Mouse (Mus musculus) midbrain, embryonic 10.5 days (tissue): ENCODE data around the gene Aco2. TPM values are rescaled to one million over a fixed set of nuclear protein-coding genes. Genes with fewer than 3 reads are reported as not detected.
"Not testable (repeated sequence)": the region's sequence is repeated elsewhere in the genome, so short reads cannot be mapped to it uniquely, and the experiment has no call there.

Source experiments
- DNase-seq: peaks from one replicate; pipeline ENCODE4 v3.0.0-alpha.2; 2017; ENCODE audit warnings: low spot score
- H3K27ac ChIP-seq: fragments of 300-500 bp; sonication (generic); replicated peaks from 2 replicates; pipeline ENCODE4 v1.5.1; 2016; ENCODE audit warnings: mild to moderate bottlenecking
- H3K27me3 ChIP-seq: fragments of 300-500 bp; sonication (generic); 2 replicates; pipeline ENCODE4 v1.6.1; 2016; ENCODE audit warnings: low read depth, mild to moderate bottlenecking; ENCODE audit not compliant: poor library complexity, severe bottlenecking
- H3K36me3 ChIP-seq: fragments of 300-500 bp; sonication (generic); 2 replicates; pipeline ENCODE4 v1.6.1; 2016; ENCODE audit warnings: mild to moderate bottlenecking, moderate library complexity
- H3K4me1 ChIP-seq: fragments of 300-500 bp; sonication (generic); 2 replicates; pipeline ENCODE4 v1.6.1; 2016
- H3K4me3 ChIP-seq: fragments of 300-500 bp; sonication (generic); 2 replicates; pipeline ENCODE4 v1.5.1; 2016; ENCODE audit warnings: mild to moderate bottlenecking, moderate library complexity
- H3K9me3 ChIP-seq: fragments of 300-500 bp; sonication (generic); replicated peaks from 2 replicates; pipeline ENCODE4 v1.6.1; 2016; ENCODE audit warnings: mild to moderate bottlenecking
- WGBS: fragments of 180-500 bp; shearing (Covaris S2); methylation state at CpG from one replicate; pipeline ENCODE4 v1.1.7; 2016; 5-methylcytosine and 5-hydroxymethylcytosine counted together
- polyA plus RNA-seq: library from polyadenylated mRNA; unstranded; fragments of >200 nt; fragmentation: Nextera tagmentation; extraction: Ambion mirVana; gene quantifications from 2 replicates; pipeline ENCODE4 v1.2.1, GENCODE M21; 2016

Gene Aco2
- polyA plus RNA-seq, 1 experiment from 2014 or later = 152 TPM

DNA sequence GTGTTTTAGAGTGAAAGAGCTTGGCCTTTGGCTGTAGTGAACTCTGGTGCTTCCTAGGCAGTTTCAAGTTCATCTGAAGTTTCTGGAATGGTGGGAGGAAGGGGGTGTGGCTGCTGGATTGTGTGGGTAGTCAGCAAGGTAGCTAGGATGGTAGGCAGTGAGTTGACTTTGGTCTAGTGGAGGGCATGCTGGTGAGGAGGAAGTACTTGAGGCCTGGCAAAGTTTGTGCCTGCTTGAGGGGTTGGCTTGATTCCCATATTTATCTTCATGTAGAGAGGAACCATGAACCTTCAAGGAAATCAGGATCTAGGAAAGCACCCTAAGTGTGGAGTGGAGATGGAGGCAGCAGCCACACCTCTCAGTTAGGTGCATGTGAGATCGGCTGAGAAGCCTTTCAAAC lies 21.9 kb downstream of the Aco2 start:
- 93% methylated on average over 1 of the region's 1 CpGs for WGBS
- DNase-seq = no peak
- Histone ChIP-seq H3K36me3 (peaks cover 95% of the 10 kb centered on the region), H3K4me1 (no peaks in the 10 kb centered on the region), H3K9me3 (no peaks in the 10 kb centered on the region), H3K4me3 (no peak overlapping the region), H3K27me3 (no peaks in the 10 kb centered on the region), H3K27ac (no peak overlapping the region)

DNA sequence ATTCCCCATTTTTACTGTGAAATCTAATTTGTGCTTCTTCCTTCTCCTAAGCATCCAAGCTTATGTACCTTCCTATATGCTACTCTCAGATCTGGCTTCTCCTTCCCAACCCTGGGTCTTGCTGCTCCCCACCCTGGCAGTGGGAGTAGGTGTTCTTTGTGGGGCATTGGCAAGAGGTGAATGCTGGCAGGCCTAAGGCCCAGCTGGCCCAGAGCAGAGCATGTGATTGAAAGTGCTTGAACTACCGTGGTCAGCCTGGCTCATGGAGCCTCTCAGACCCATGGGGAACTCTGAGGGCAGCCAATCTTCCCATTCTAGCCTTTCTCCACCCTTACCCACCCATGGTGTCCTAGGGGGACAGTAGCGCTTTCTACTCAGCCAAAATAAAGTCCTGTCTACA lies 24.3 kb downstream of the Aco2 start:
- Histone ChIP-seq H3K9me3 (no peaks in the 10 kb centered on the region), H3K4me1 (no peaks in the 10 kb centered on the region), H3K36me3 (peaks cover 95% of the 10 kb centered on the region), H3K27me3 (no peaks in the 10 kb centered on the region), H3K27ac (no peak overlapping the region), H3K4me3 (no peak overlapping the region)
- DNase-seq = no peak
- WGBS = 96% methylated on average over 2 of the region's 2 CpGs

DNA sequence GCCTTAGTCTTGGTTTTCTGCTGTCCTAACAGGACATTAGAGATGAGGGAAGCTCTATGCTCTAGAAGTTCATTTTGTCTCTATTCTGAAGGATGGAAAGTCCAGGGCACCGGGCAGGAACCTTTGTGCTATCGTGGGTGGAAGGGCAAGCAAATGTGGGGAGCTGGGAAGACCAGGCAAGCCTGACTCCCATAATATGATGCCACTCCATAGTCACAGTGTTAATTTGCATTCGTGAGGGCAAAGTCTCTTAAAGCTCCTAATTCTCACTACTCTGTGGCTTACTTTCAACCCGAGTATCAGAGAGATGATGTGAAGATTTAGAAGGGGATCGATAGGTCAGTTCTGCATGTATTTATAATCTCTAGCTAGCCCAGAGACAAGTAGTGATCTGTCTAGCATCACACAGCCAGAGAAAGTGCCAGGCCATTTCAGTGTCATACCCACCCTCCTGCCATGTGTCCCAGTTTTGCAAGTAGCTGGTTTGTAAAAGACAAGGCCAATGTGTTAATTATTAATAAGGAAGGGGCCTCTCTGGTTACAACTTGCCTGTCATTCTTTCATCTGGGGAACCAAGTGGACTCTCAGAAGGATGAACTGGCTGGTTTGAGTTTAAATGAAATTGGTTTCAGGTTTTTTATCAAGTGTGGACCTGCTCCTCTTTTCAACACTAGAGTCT lies 25.6 kb downstream of the Aco2 start:
- WGBS = 90% methylated on average over 5 of the region's 5 CpGs
- H3K9me3 ChIP-seq = no peaks in the 10 kb centered on the region
- peaks cover 96% of the 10 kb centered on the region for H3K36me3 ChIP-seq
- no peak for DNase-seq
- H3K4me3 ChIP-seq = no peak overlapping the region
- H3K27ac ChIP-seq = no peak overlapping the region
- no peaks in the 10 kb centered on the region for H3K27me3 ChIP-seq
- no peaks in the 10 kb centered on the region for H3K4me1 ChIP-seq

- no peaks in the 10 kb centered on the region for H3K4me1 ChIP-seq
- peaks cover 97% of the 10 kb centered on the region for H3K36me3 ChIP-seq
- no peak overlapping the region for H3K27ac ChIP-seq
- H3K27me3 ChIP-seq = no peaks in the 10 kb centered on the region
- no peak for DNase-seq
- H3K9me3 ChIP-seq = no peaks in the 10 kb centered on the region
- no peak overlapping the region for H3K4me3 ChIP-seq
- 94% methylated on average over 2 of the region's 2 CpGs for WGBS
Observed at GRCm38 (mm10) chr15:81898751-81899150, 26.6 kb downstream of the Aco2 start.

DNA sequence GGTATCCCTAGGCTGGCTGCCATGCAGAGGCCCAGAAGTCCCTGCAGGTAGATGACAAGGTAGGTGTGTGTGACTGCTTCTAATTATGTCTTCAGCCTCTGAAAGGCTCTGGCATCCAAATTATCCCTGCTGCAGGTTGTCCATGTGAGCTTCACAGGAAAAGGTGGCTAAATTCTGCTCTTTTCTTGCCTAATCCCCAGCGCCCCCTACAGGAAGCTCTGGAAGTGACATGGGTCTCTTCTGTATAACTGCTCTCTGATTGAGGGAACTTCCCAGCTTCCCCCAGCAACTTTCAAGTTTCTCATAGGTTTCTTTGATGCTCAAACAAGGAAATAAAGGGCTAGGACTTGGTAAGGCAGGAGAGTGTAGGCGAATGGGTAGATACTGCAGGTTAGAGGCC lies 32.8 kb downstream of the Aco2 start:
- WGBS = 42% methylated on average over 2 of the region's 2 CpGs
- no peak overlapping the region for H3K27ac ChIP-seq
- peaks cover 100% of the 10 kb centered on the region for H3K36me3 ChIP-seq
- H3K4me1 ChIP-seq = no peaks in the 10 kb centered on the region
- peak; percentile 62 for DNase-seq
- no peak overlapping the region for H3K4me3 ChIP-seq
- H3K9me3 ChIP-seq = no peaks in the 10 kb centered on the region
- H3K27me3 ChIP-seq = no peaks in the 10 kb centered on the region

DNA sequence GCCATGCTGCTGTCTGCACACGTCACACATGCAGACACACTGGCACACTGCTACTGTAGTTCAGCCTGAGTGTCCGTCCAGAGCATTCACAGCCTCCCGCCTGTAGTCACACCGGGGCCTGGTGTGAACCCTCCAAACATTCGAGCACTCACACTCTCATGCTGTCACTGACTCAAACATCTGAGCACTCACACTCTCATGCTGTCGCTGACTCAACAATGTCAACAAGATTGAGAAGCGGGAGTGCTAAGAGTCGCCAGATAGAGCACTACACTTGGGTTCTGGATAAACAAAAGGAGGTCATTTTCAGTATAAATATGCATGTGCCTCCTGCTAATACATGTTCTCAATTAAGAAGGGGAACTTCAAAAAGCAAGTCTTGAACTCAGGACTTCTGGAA lies 35.8 kb downstream of the Aco2 start:
- DNase-seq = no peak

GRCm38 (mm10) chr15:81908767-81909166 lies 36.7 kb downstream of the Aco2 start:
- H3K9me3 ChIP-seq, DNase-seq, H3K27ac ChIP-seq, H3K4me1 ChIP-seq, H3K4me3 ChIP-seq, H3K27me3 ChIP-seq: not testable (repeated sequence)
- H3K36me3 ChIP-seq = peaks cover 100% of the 10 kb centered on the region
- 87% methylated on average over 4 of the region's 4 CpGs for WGBS

More for the DNA sequence above, 35.8 kb downstream of the Aco2 start:
- WGBS = 91% methylated on average over 8 of the region's 8 CpGs
- Histone ChIP-seq H3K4me3 (no peak overlapping the region), H3K36me3 (peaks cover 100% of the 10 kb centered on the region), H3K4me1 (no peaks in the 10 kb centered on the region), H3K27ac (no peak overlapping the region), H3K27me3 (no peaks in the 10 kb centered on the region), H3K9me3 (no peaks in the 10 kb centered on the region)

DNA sequence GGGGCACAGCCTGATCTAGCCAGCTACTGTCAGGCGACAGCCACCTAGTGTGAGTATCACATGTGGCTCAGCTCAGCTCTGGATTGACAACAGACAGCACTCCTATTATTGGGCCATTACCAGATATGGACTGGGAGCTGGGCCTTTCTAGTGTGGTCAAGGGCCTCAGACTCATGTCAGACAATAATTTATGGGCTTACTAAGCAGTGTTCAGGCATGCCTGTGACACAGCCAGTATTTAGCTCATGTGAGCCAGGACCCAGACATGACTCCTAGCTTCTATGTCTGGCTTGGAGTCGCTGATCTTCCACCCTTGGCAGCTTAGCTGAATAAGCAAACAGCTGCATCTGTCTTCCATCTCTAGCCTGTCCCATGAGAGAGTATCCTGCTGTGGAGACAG lies 40.4 kb downstream of the Aco2 start:
- no peaks in the 10 kb centered on the region for H3K9me3 ChIP-seq
- no peaks in the 10 kb centered on the region for H3K27me3 ChIP-seq
- H3K4me1 ChIP-seq = no peaks in the 10 kb centered on the region
- DNase-seq = no peak
- peaks cover 100% of the 10 kb centered on the region for H3K36me3 ChIP-seq
- WGBS = 74% methylated on average over 2 of the region's 2 CpGs
- H3K4me3 ChIP-seq = no peak overlapping the region
- no peak overlapping the region for H3K27ac ChIP-seq

DNA sequence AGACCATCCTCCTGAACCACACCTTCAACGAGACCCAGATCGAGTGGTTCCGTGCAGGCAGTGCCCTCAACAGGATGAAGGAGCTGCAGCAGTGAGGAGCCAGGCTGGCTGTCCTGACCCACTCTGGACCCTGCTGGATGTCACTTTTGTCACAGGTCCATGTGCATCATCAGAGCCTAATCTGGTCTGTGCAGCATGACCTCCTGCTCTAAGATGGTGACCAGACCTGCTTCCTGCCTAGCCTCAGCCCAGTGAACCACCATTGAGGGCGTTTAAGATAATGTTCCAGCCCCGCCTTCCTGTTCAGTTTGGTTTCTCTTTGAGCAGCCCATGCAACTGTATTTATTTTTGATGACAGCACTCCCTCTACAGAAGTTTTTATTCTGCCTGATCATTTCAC lies 42.6 kb downstream of the Aco2 start:
- Histone ChIP-seq H3K27ac (no peak overlapping the region), H3K27me3 (no peaks in the 10 kb centered on the region), H3K9me3 (no peaks in the 10 kb centered on the region), H3K4me1 (no peaks in the 10 kb centered on the region), H3K4me3 (no peak overlapping the region), H3K36me3 (peaks cover 89% of the 10 kb centered on the region)
- WGBS = 84% methylated on average over 5 of the region's 5 CpGs
- DNase-seq = no peak

DNA sequence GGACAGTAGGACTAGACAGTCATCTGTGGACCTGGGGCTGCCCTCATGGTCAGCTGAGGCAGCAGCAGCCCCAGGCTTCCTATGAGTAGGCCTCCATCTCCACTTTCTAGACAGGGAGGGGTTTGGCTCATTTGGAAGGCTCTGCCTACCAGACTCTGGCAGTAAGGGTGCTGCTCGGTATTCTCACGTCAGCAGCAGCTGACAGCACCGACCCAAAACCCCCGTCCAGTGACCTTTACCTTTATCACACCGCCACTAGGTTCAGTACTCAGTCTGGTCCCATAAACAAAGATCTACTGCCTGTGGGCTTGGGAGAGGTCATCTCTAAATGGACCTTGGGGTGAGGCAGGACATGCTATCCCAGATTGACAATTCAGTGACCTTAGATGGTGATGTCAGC lies 43.6 kb downstream of the Aco2 start:
- H3K36me3 ChIP-seq = peaks cover 84% of the 10 kb centered on the region
- 94% methylated on average over 5 of the region's 5 CpGs for WGBS
- no peak overlapping the region for H3K4me3 ChIP-seq

GRCm38 (mm10) chr15:81917201-81917600 lies 45.1 kb downstream of the Aco2 start:
- WGBS = 94% methylated on average over 12 of the region's 12 CpGs
- Histone ChIP-seq H3K36me3 (peaks cover 83% of the 10 kb centered on the region), H3K4me3 (no peak overlapping the region), H3K27ac (no peak overlapping the region), H3K4me1 (no peaks in the 10 kb centered on the region), H3K9me3 (no peaks in the 10 kb centered on the region), H3K27me3 (no peaks in the 10 kb centered on the region)
- DNase-seq = no peak

More for the DNA sequence above, 43.6 kb downstream of the Aco2 start:
- DNase-seq = no peak
- no peaks in the 10 kb centered on the region for H3K27me3 ChIP-seq
- H3K27ac ChIP-seq = no peak overlapping the region
- H3K9me3 ChIP-seq = no peaks in the 10 kb centered on the region
- H3K4me1 ChIP-seq = no peaks in the 10 kb centered on the region

GRCm38 (mm10) chr15:81917621-81918463 lies 45.7 kb downstream of the Aco2 start:
- Histone ChIP-seq H3K36me3 (peaks cover 79% of the 10 kb centered on the region), H3K9me3 (no peaks in the 10 kb centered on the region), H3K27ac (no peak overlapping the region), H3K4me1 (no peaks in the 10 kb centered on the region), H3K4me3 (no peak overlapping the region), H3K27me3 (no peaks in the 10 kb centered on the region)
- peak; percentile 54 for DNase-seq
- 63% methylated on average over 6 of the region's 6 CpGs for WGBS

GRCm38 (mm10) chr15:81919062-81919461 lies 47.0 kb downstream of the Aco2 start:
- Histone ChIP-seq H3K9me3 (no peaks in the 10 kb centered on the region), H3K4me1 (no peaks in the 10 kb centered on the region), H3K4me3 (no peak overlapping the region), H3K27ac (no peak overlapping the region), H3K27me3 (no peaks in the 10 kb centered on the region), H3K36me3 (peaks cover 75% of the 10 kb centered on the region)
- WGBS = 90% methylated on average over 5 of the region's 5 CpGs
- DNase-seq = no peak
